Mouse (Mus musculus): Measurements from ENCODE around the gene Lrfn2. TPM values are rescaled to one million over a fixed set of nuclear protein-coding genes. Genes with fewer than 3 reads are reported as not detected.

Gene Lrfn2
- polyA plus RNA-seq, 1 experiment, result 13.4 TPM

DNA sequence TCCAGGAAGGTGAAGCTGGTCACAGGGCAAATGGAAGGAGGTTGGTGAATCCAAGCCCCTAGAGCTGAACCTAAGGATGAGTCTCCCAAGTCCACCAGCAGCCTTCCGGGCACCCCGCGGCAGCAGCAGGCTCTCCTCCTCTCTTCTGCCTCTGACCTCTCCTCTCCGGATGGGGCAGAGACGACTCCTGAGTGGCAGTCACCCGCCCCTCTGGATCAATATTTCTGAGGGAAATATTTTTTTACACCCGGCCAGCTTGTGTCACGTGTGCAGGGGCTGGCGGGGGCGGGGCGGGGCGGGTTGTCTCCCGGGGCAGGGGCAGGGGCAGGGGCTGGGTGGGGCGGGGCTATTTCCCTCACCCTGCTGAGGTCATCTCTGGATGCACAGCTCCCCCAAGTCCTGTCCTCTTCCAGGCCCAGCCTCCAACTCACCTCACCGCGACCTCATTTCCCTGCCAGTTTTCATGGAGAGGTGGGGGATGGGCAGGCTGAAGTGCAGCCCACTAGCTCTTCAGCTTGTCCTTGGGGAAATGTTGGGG is 28.1 kb downstream of the Lrfn2 start:
- H3K4me3 ChIP-seq (ENCODE audit: insufficient read depth, low read length), result no peak overlapping the region
- no peak for TF ChIP-seq POLR2A (IDR thresholded peaks at IDR 0.05; ENCODE audit: extremely low read depth, insufficient read depth, low read length)
- TF ChIP-seq CTCF (IDR thresholded peaks at IDR 0.05; ENCODE audit: extremely low read depth, insufficient read depth, low read length), result no peak
- peaks cover 3% of the 10 kb centered on the region; the same call in 1 of the 2 replicates for H3K4me1 ChIP-seq (ENCODE audit: control insufficient read depth, insufficient read depth, low read length)
- H3K27ac ChIP-seq (ENCODE audit: insufficient read depth, low read length), result no peak overlapping the region

DNA sequence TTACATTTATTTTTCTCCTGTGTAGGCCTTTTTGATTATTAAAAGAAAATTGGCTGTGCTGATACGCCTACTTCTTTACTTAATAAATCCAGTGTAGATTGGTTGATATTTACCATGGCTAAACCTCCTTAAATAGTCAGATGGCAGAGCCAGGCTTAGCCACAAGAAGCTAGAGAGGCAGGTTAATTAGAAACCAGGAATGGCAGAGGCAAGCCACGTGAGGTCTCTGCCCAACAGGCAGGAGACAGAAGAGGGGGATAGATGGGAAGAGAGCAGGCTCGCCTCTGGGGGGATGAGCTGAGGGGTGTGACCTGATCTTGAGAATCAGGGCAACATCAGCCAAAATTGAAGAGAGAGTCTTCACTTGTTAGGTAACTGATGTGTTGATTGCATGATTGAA is 30.5 kb downstream of the Lrfn2 start:
- Histone ChIP-seq H3K27ac (ENCODE audit: insufficient read depth, low read length) (no peak overlapping the region), H3K4me3 (ENCODE audit: insufficient read depth, low read length) (no peak overlapping the region), H3K4me1 (ENCODE audit: control insufficient read depth, insufficient read depth, low read length) (no peaks in the 10 kb centered on the region)
- TF ChIP-seq CTCF (IDR thresholded peaks at IDR 0.05; ENCODE audit: extremely low read depth, insufficient read depth, low read length), result no peak

DNA sequence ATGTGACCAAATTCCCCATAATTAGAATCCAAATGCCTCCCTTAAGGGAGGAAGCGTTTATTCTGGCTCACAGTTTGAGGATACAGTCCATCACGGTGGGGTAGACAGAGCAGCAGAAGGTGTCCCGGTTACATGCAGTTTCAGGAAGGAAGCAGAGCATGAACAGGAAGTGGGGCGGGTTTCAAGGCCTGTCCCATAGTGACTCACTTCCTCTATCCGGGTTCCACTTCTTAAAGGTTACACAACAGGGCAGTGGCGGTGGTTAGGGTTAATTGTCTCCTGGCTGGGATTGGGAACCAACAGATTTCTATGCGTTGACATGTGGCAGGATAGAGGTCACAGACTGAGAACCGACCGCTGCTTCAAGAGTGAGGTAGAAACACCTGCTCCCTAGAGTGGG is 31.6 kb downstream of the Lrfn2 start:
- H3K27ac ChIP-seq (ENCODE audit: insufficient read depth, low read length), result no peak overlapping the region
- peaks cover 2% of the 10 kb centered on the region; the same call in 1 of the 2 replicates for H3K4me1 ChIP-seq (ENCODE audit: control insufficient read depth, insufficient read depth, low read length)
- H3K4me3 ChIP-seq (ENCODE audit: insufficient read depth, low read length), result no peak overlapping the region
- TF ChIP-seq CTCF (IDR thresholded peaks at IDR 0.05; ENCODE audit: extremely low read depth, insufficient read depth, low read length) (no peak), POLR2A (IDR thresholded peaks at IDR 0.05; ENCODE audit: extremely low read depth, insufficient read depth, low read length) (no peak)

DNA sequence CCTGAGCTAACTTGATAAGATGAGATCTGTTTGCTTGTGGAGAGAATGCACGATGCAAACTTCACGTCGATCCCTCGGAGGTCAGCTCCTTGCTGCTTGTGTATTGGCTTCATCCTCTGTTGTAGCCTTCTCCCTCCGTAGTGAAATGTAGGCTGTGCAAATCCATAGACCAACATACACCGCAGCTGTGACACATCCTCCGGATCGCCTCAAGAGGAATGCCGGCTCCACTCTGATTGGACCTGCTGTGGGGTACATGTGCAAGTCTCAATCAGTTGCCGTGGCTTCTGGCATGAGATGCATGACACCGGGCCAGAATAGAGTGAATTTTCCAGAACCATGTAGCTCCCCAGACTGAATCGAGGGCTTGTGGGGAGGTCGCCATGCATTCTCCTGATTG is 36.1 kb downstream of the Lrfn2 start:
- H3K4me3 ChIP-seq (ENCODE audit: insufficient read depth, low read length), result no peak overlapping the region

DNA sequence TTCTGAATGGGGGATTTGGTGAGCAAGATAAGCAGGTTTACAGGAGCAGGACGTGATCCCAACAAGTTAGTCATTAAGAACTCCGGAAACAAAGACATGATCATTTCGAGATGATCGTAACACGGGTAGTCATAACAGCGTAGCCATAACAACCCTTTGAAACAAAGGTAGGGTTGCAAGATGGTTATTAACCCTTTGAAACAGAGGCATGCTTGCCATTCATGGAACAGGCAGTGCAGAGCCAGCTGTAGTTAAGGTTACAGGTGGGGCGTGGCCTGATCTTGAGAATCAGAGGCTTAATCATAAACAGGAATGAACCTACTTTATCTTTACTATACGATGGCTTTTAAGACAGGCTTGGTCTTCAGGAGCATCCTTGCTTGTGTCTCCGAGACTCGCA is 39.1 kb downstream of the Lrfn2 start:
- TF ChIP-seq POLR2A (IDR thresholded peaks at IDR 0.05; ENCODE audit: extremely low read depth, insufficient read depth, low read length) (no peak), CTCF (IDR thresholded peaks at IDR 0.05; ENCODE audit: extremely low read depth, insufficient read depth, low read length) (no peak)
- H3K4me3 ChIP-seq (ENCODE audit: insufficient read depth, low read length), result no peak overlapping the region
- peaks cover 11% of the 10 kb centered on the region for H3K4me1 ChIP-seq (ENCODE audit: control insufficient read depth, insufficient read depth, low read length)
- H3K27ac ChIP-seq (ENCODE audit: insufficient read depth, low read length), result no peak overlapping the region

More for the DNA sequence above, 36.1 kb downstream of the Lrfn2 start:
- H3K4me1 ChIP-seq (ENCODE audit: control insufficient read depth, insufficient read depth, low read length), result peaks cover 7% of the 10 kb centered on the region
- no peak overlapping the region for H3K27ac ChIP-seq (ENCODE audit: insufficient read depth, low read length)
- no peak for TF ChIP-seq CTCF (IDR thresholded peaks at IDR 0.05; ENCODE audit: extremely low read depth, insufficient read depth, low read length)
- no peak for TF ChIP-seq POLR2A (IDR thresholded peaks at IDR 0.05; ENCODE audit: extremely low read depth, insufficient read depth, low read length)

DNA sequence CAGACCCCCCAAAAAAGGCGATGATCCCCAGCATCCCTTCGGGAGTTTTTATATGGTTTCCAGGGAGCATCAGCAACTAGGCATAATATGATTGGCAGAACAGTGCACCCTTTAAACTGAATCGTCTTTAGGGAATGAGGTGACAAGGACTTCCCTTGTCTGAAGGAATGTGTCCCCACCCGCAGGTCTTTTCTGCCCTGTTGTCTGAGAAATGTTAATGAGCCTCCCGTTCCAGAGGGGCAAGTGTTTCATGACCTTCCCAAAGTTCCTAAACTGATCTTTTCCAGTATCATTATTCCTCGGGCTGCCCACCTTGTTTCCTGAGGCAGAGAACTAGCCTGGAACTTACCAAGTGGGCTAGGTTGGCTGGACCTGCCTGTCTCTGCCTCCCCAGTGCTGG is 40.7 kb downstream of the Lrfn2 start:
- no peak for TF ChIP-seq POLR2A (IDR thresholded peaks at IDR 0.05; ENCODE audit: extremely low read depth, insufficient read depth, low read length)
- Histone ChIP-seq H3K4me3 (ENCODE audit: insufficient read depth, low read length) (no peak overlapping the region), H3K4me1 (ENCODE audit: control insufficient read depth, insufficient read depth, low read length) (peaks cover 14% of the 10 kb centered on the region), H3K27ac (ENCODE audit: insufficient read depth, low read length) (no peak overlapping the region)

DNA sequence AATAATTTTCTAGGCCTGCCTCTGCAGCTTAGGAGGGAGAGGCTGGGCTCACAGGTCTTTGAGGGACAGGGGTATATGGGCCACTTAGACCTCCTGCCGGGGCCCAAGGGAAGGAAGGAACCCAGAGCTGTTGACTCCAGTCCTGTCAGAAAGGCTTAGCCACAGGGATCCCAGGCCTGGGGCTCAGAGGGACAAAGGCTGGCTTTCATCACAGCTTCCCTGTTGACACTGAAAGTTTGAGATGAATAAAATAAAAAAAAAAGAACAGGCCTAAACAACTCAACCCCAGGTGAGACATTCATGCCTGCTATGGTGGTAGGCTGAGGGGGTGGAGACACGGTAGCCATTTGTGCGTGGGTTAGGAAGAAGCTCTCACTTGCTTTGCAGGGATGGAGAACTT is 41.2 kb downstream of the Lrfn2 start:
- H3K4me3 ChIP-seq (ENCODE audit: insufficient read depth, low read length), result no peak overlapping the region
- H3K27ac ChIP-seq (ENCODE audit: insufficient read depth, low read length), result no peak overlapping the region
- TF ChIP-seq POLR2A (IDR thresholded peaks at IDR 0.05; ENCODE audit: extremely low read depth, insufficient read depth, low read length) (no peak), CTCF (IDR thresholded peaks at IDR 0.05; ENCODE audit: extremely low read depth, insufficient read depth, low read length) (no peak)
- H3K4me1 ChIP-seq (ENCODE audit: control insufficient read depth, insufficient read depth, low read length), result peaks cover 17% of the 10 kb centered on the region

DNA sequence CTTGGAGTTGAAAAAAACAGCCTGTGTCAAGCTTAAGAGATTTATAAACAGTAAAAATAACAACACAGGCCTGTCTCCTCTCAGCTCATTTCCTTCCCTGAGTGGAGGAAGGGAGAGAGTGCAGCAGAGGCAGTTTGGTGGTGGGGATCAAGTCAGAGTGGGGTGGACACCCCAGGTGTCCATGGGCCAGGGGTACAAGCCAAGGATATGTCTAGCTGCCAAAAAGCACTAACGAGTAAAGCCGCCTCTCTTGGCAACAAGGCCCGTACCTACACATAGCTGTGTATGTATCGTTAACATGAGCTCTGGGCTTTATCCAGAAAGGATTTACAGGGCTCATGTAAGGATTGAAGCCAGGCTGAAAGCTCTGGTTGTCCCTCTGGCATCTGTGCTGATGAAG is 42.9 kb downstream of the Lrfn2 start:
- Histone ChIP-seq H3K4me3 (ENCODE audit: insufficient read depth, low read length) (no peak overlapping the region), H3K27ac (ENCODE audit: insufficient read depth, low read length) (no peak overlapping the region), H3K4me1 (ENCODE audit: control insufficient read depth, insufficient read depth, low read length) (peaks cover 14% of the 10 kb centered on the region)
- TF ChIP-seq CTCF (IDR thresholded peaks at IDR 0.05; ENCODE audit: extremely low read depth, insufficient read depth, low read length) (no peak), POLR2A (IDR thresholded peaks at IDR 0.05; ENCODE audit: extremely low read depth, insufficient read depth, low read length) (no peak)

DNA sequence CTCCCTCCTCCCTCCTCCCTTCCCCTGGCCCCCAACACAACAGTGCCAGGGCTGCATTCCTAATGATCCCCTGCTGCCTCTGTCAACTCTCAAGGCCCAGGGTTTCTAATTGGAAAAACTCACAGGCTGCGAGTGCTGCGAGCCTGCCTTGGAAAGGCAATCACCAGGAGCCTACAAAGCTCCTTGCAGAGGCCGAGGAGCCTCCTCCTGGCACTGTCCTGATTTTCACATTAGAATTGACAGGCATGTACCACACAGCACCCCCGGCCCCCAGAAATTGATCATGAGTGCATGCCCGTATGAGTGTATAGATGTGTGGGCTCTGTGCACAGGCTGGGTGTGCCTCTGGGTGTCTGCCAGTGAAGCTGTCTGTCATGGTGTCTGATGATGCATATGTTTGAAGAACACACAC is 44.4 kb downstream of the Lrfn2 start:
- Histone ChIP-seq H3K4me1 (ENCODE audit: control insufficient read depth, insufficient read depth, low read length) (peaks cover 10% of the 10 kb centered on the region), H3K27ac (ENCODE audit: insufficient read depth, low read length) (no peak overlapping the region), H3K4me3 (ENCODE audit: insufficient read depth, low read length) (no peak overlapping the region)
- TF ChIP-seq CTCF (IDR thresholded peaks at IDR 0.05; ENCODE audit: extremely low read depth, insufficient read depth, low read length) (no peak), POLR2A (IDR thresholded peaks at IDR 0.05; ENCODE audit: extremely low read depth, insufficient read depth, low read length) (no peak)

DNA sequence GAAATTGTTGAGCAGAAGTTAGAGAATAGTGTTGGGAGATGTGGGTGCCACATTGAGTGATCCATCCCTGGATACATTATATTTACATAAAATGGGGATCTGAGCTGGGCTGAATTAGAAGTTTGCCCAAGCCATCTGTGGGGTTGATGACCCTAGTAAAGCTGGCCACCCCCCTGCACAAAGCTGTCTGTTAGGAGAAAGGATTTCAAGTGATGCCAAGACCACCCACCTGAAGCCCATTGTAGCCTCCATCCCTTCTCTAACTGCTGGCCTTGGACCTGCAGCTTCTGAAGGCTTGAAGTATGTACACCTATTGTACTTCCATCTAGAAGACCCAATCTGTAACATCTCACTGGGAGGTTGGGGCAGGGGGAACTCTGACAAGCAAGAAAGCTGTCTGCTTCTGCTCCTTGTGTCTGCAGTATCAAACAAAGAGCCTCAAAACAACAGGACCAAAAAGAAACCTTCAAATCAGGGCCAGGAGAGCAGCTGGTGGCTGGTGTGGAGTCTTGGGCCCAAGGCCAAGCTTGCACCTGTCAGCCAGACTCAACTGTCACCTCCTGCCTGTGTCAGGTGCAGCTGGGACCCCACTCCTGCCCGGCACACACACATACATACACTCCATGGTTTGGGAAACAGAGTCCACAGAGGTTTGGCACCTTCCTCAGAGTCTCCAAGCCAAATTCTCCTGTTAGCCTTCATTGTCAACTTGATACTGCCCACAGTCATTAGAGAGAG is 63.2 kb downstream of the Lrfn2 start:
- no peak for TF ChIP-seq CTCF (IDR thresholded peaks at IDR 0.05; ENCODE audit: extremely low read depth, insufficient read depth, low read length)
- no peak for TF ChIP-seq POLR2A (IDR thresholded peaks at IDR 0.05; ENCODE audit: extremely low read depth, insufficient read depth, low read length)
- Histone ChIP-seq H3K4me1 (ENCODE audit: control insufficient read depth, insufficient read depth, low read length) (peaks cover 9% of the 10 kb centered on the region), H3K4me3 (ENCODE audit: insufficient read depth, low read length) (no peak overlapping the region), H3K27ac (ENCODE audit: insufficient read depth, low read length) (no peak overlapping the region)

All from cortical plate, adult 2 months (tissue).